Mouse (Mus musculus): ENCODE measurements around the gene Stxbp3. TPM values are rescaled to one million over a fixed set of nuclear protein-coding genes. Genes with fewer than 3 reads are reported as not detected.

The Stxbp3 gene
- polyA plus RNA-seq, 1 experiment from 2014 or later = 29.2 TPM

GRCm38 (mm10) chr3:108792420-108792819 lies 47.9 kb downstream of the Stxbp3 start:
- no peak overlapping the region for H3K4me2 ChIP-seq (ENCODE audit: low read depth, low read length)
- H3K27me3 ChIP-seq (ENCODE audit: control insufficient read depth, insufficient read depth, low read length) = no peaks in the 10 kb centered on the region
- no peaks in the 10 kb centered on the region for H3K9me3 ChIP-seq (replicated peaks; ENCODE audit: control insufficient read depth, low read length)
- DNase-seq (ENCODE audit: low spot score) (no peak), ATAC-seq (replicated peaks; ENCODE audit: insufficient number of reproducible peaks, low FRiP score, low TSS enrichment, low read depth) (no peak)
- H3K4me1 ChIP-seq (ENCODE audit: control insufficient read depth, insufficient read depth, low read length) = no peaks in the 10 kb centered on the region
- H3K36me3 ChIP-seq (replicated peaks; ENCODE audit: control insufficient read depth, insufficient read depth, low read depth, low read length) = no peaks in the 10 kb centered on the region; the same call in 1 of the 2 replicates
- H3K27ac ChIP-seq (replicated peaks; ENCODE audit: low read depth, low read length) = no peak overlapping the region
- no peak overlapping the region for H3K9ac ChIP-seq (replicated peaks; ENCODE audit: low read length)
- no peak overlapping the region for H3K4me3 ChIP-seq (ENCODE audit: low read depth, low read length)

GRCm38 (mm10) chr3:108791054-108791706 lies 49.1 kb downstream of the Stxbp3 start:
- no peaks in the 10 kb centered on the region for H3K9me3 ChIP-seq (replicated peaks; ENCODE audit: control insufficient read depth, low read length)
- no peak overlapping the region for H3K27ac ChIP-seq (replicated peaks; ENCODE audit: low read depth, low read length)
- H3K27me3 ChIP-seq (ENCODE audit: control insufficient read depth, insufficient read depth, low read length) = no peaks in the 10 kb centered on the region
- no peak overlapping the region for H3K4me3 ChIP-seq (ENCODE audit: low read depth, low read length)
- no peaks in the 10 kb centered on the region; the same call in 1 of the 2 replicates for H3K36me3 ChIP-seq (replicated peaks; ENCODE audit: control insufficient read depth, insufficient read depth, low read depth, low read length)
- no peaks in the 10 kb centered on the region for H3K4me1 ChIP-seq (ENCODE audit: control insufficient read depth, insufficient read depth, low read length)
- DNase-seq (ENCODE audit: low spot score) (peak; percentile 57), ATAC-seq (replicated peaks; ENCODE audit: insufficient number of reproducible peaks, low FRiP score, low TSS enrichment, low read depth) (no peak)
- H3K4me2 ChIP-seq (ENCODE audit: low read depth, low read length) = no peak overlapping the region
- H3K9ac ChIP-seq (replicated peaks; ENCODE audit: low read length) = no peak overlapping the region
- 38% methylated on average over 7 of the region's 7 CpGs for WGBS

GRCm38 (mm10) chr3:108790499-108790898 lies 49.8 kb downstream of the Stxbp3 start:
- no peaks in the 10 kb centered on the region for H3K27me3 ChIP-seq (ENCODE audit: control insufficient read depth, insufficient read depth, low read length)
- H3K4me2 ChIP-seq (ENCODE audit: low read depth, low read length) = no peak overlapping the region
- ATAC-seq (replicated peaks; ENCODE audit: insufficient number of reproducible peaks, low FRiP score, low TSS enrichment, low read depth) = no peak
- no peaks in the 10 kb centered on the region; the same call in 1 of the 2 replicates for H3K36me3 ChIP-seq (replicated peaks; ENCODE audit: control insufficient read depth, insufficient read depth, low read depth, low read length)
- WGBS = 81% methylated on average over 3 of the region's 3 CpGs
- H3K9ac ChIP-seq (replicated peaks; ENCODE audit: low read length) = no peak overlapping the region
- no peaks in the 10 kb centered on the region for H3K9me3 ChIP-seq (replicated peaks; ENCODE audit: control insufficient read depth, low read length)
- H3K4me1 ChIP-seq (ENCODE audit: control insufficient read depth, insufficient read depth, low read length) = no peaks in the 10 kb centered on the region
- H3K27ac ChIP-seq (replicated peaks; ENCODE audit: low read depth, low read length) = no peak overlapping the region
- H3K4me3 ChIP-seq (ENCODE audit: low read depth, low read length) = no peak overlapping the region
- DNase-seq (ENCODE audit: low spot score) = peak; percentile 40

- Histone ChIP-seq H3K9ac (replicated peaks; ENCODE audit: low read length) (no peak overlapping the region), H3K9me3 (replicated peaks; ENCODE audit: control insufficient read depth, low read length) (no peaks in the 10 kb centered on the region), H3K27ac (replicated peaks; ENCODE audit: low read depth, low read length) (no peak overlapping the region), H3K4me1 (ENCODE audit: control insufficient read depth, insufficient read depth, low read length) (no peaks in the 10 kb centered on the region), H3K27me3 (ENCODE audit: control insufficient read depth, insufficient read depth, low read length) (no peaks in the 10 kb centered on the region), H3K4me2 (ENCODE audit: low read depth, low read length) (no peak overlapping the region), H3K36me3 (replicated peaks; ENCODE audit: control insufficient read depth, insufficient read depth, low read depth, low read length) (no peaks in the 10 kb centered on the region; the same call in 1 of the 2 replicates), H3K4me3 (ENCODE audit: low read depth, low read length) (no peak overlapping the region)
- ATAC-seq (replicated peaks; ENCODE audit: insufficient number of reproducible peaks, low FRiP score, low TSS enrichment, low read depth) = no peak
- DNase-seq (ENCODE audit: low spot score) = peak; percentile 56
- WGBS = 34% methylated on average over 5 of the region's 5 CpGs
These were observed 51.0 kb downstream of the Stxbp3 start for GRCm38 (mm10) chr3:108789299-108789698.

- no peaks in the 10 kb centered on the region; the same call in 1 of the 2 replicates for H3K36me3 ChIP-seq (replicated peaks; ENCODE audit: control insufficient read depth, insufficient read depth, low read depth, low read length)
- H3K27ac ChIP-seq (replicated peaks; ENCODE audit: low read depth, low read length) = no peak overlapping the region
- H3K27me3 ChIP-seq (ENCODE audit: control insufficient read depth, insufficient read depth, low read length) = no peaks in the 10 kb centered on the region
- no peak overlapping the region for H3K4me2 ChIP-seq (ENCODE audit: low read depth, low read length)
- no peaks in the 10 kb centered on the region for H3K4me1 ChIP-seq (ENCODE audit: control insufficient read depth, insufficient read depth, low read length)
- no peak overlapping the region for H3K9ac ChIP-seq (replicated peaks; ENCODE audit: low read length)
- no peak overlapping the region for H3K4me3 ChIP-seq (ENCODE audit: low read depth, low read length)
- no peaks in the 10 kb centered on the region for H3K9me3 ChIP-seq (replicated peaks; ENCODE audit: control insufficient read depth, low read length)
- no peak for DNase-seq (ENCODE audit: low spot score)
- 91% methylated on average over 4 of the region's 4 CpGs for WGBS
- no peak for ATAC-seq (replicated peaks; ENCODE audit: insufficient number of reproducible peaks, low FRiP score, low TSS enrichment, low read depth)
These were observed 51.9 kb downstream of the Stxbp3 start for GRCm38 (mm10) chr3:108788455-108788794.

GRCm38 (mm10) chr3:108787754-108788454 lies 52.4 kb downstream of the Stxbp3 start:
- H3K9ac ChIP-seq (replicated peaks; ENCODE audit: low read length) = no peak overlapping the region
- H3K4me1 ChIP-seq (ENCODE audit: control insufficient read depth, insufficient read depth, low read length) = no peaks in the 10 kb centered on the region
- H3K9me3 ChIP-seq (replicated peaks; ENCODE audit: control insufficient read depth, low read length) = no peaks in the 10 kb centered on the region
- H3K27ac ChIP-seq (replicated peaks; ENCODE audit: low read depth, low read length) = no peak overlapping the region
- no peak overlapping the region for H3K4me3 ChIP-seq (ENCODE audit: low read depth, low read length)
- no peaks in the 10 kb centered on the region; the same call in 1 of the 2 replicates for H3K36me3 ChIP-seq (replicated peaks; ENCODE audit: control insufficient read depth, insufficient read depth, low read depth, low read length)
- H3K4me2 ChIP-seq (ENCODE audit: low read depth, low read length) = no peak overlapping the region
- ATAC-seq (replicated peaks; ENCODE audit: insufficient number of reproducible peaks, low FRiP score, low TSS enrichment, low read depth) = no peak
- H3K27me3 ChIP-seq (ENCODE audit: control insufficient read depth, insufficient read depth, low read length) = no peaks in the 10 kb centered on the region
- WGBS = 51% methylated on average over 12 of the region's 12 CpGs
- no peak for DNase-seq (ENCODE audit: low spot score)

GRCm38 (mm10) chr3:108786520-108786919 lies 53.8 kb downstream of the Stxbp3 start:
- DNase-seq (ENCODE audit: low spot score) (no peak), ATAC-seq (replicated peaks; ENCODE audit: insufficient number of reproducible peaks, low FRiP score, low TSS enrichment, low read depth) (no peak)
- no peak overlapping the region for H3K9ac ChIP-seq (replicated peaks; ENCODE audit: low read length)
- H3K27ac ChIP-seq (replicated peaks; ENCODE audit: low read depth, low read length) = no peak overlapping the region
- H3K36me3 ChIP-seq (replicated peaks; ENCODE audit: control insufficient read depth, insufficient read depth, low read depth, low read length) = no peaks in the 10 kb centered on the region
- H3K4me1 ChIP-seq (ENCODE audit: control insufficient read depth, insufficient read depth, low read length) = no peaks in the 10 kb centered on the region
- 81% methylated on average over 6 of the region's 6 CpGs for WGBS
- no peak overlapping the region for H3K4me2 ChIP-seq (ENCODE audit: low read depth, low read length)
- no peaks in the 10 kb centered on the region for H3K27me3 ChIP-seq (ENCODE audit: control insufficient read depth, insufficient read depth, low read length)
- H3K4me3 ChIP-seq (ENCODE audit: low read depth, low read length) = no peak overlapping the region
- no peaks in the 10 kb centered on the region for H3K9me3 ChIP-seq (replicated peaks; ENCODE audit: control insufficient read depth, low read length)

GRCm38 (mm10) chr3:108782364-108782895 lies 57.9 kb downstream of the Stxbp3 start:
- DNase-seq (ENCODE audit: low spot score) (no peak), ATAC-seq (replicated peaks; ENCODE audit: insufficient number of reproducible peaks, low FRiP score, low TSS enrichment, low read depth) (no peak)
- Histone ChIP-seq H3K4me1 (ENCODE audit: control insufficient read depth, insufficient read depth, low read length) (no peaks in the 10 kb centered on the region), H3K27me3 (ENCODE audit: control insufficient read depth, insufficient read depth, low read length) (no peaks in the 10 kb centered on the region), H3K9me3 (replicated peaks; ENCODE audit: control insufficient read depth, low read length) (no peaks in the 10 kb centered on the region), H3K36me3 (replicated peaks; ENCODE audit: control insufficient read depth, insufficient read depth, low read depth, low read length) (no peaks in the 10 kb centered on the region), H3K4me3 (ENCODE audit: low read depth, low read length) (no peak overlapping the region), H3K4me2 (ENCODE audit: low read depth, low read length) (no peak overlapping the region), H3K27ac (replicated peaks; ENCODE audit: low read depth, low read length) (no peak overlapping the region), H3K9ac (replicated peaks; ENCODE audit: low read length) (no peak overlapping the region)
- 61% methylated on average over 6 of the region's 6 CpGs for WGBS
